Mouse (Mus musculus) adrenal gland, postnatal 10 days (tissue): Measurements from ENCODE around the gene Nthl1. TPM values are rescaled to one million over a fixed set of nuclear protein-coding genes. Genes with fewer than 3 reads are reported as not detected.
A peak's percentile ranks its signal among the peaks of the same experiment; 100 is the strongest.

ENCODE experiments used
- DNase-seq: peaks from one replicate; pipeline ENCODE4 v3.0.0; 2021; ENCODE audit warnings: mixed read lengths
- long read RNA-seq, 2 experiments: library from polyadenylated mRNA; stranded (forward); transcript quantifications; one replicate each; pipeline ENCODE4 v2.0.0; 2021
- total RNA-seq, 2 experiments: library from RNA; stranded (reverse); gene quantifications; 2 replicates each; pipeline ENCODE4 v1.2.3; 2021

Nthl1 gene
- 10 to 100 TPM in 1 of 2 experiments, 1 to 10 TPM in 1; 6.4 to 11.6 TPM for total RNA-seq
- long read RNA-seq, experiment 1, partial matches to known transcripts: 0 of 10 reads
- long read RNA-seq, experiment 1, other reads (novel, unspliced or antisense): 6 of 10 reads
- long read RNA-seq, experiment 2, partial matches to known transcripts: 1 of 6 reads
- long read RNA-seq, experiment 2, other reads (novel, unspliced or antisense): 3 of 6 reads

DNA sequence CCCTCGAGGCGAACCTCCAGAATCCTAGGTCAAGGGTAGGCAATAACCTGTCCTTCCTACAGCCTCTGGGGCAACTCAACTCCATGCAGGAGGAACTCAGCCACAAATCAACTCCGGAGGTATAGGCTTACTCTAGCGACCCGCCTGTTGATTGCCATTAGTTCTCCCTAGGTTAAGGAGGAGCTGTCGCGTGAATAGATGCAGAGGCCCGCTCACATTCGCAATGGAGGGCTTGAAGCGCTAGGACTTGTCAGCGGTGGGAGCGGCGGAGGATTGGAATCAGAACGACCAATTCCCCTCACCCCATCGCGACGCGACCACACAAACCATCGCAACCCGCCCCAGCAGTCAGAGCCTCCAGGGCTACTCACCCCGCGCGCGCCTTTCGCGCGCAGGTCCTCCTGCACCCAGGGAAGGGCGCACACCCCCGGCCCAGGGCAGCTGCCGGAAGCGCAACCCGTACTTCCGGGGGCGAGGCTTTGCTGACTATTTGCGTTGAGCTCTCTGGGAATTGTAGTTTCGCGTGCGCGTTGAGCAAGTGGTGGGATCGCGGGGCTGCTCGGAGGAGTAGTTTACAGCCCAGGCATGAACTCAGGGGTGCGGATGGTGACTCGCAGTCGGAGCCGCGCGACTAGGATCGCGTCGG lies at the start of gene Nthl1, which contains the start of gene Tsc2:
Gene Nthl1, plus strand, starts transcription at position 514 of the 646 bp plus-strand sequence.
Gene Tsc2, minus strand, starts transcription at position 464 of the 646 bp plus-strand sequence.
- peak; percentile 90 for DNase-seq

DNA sequence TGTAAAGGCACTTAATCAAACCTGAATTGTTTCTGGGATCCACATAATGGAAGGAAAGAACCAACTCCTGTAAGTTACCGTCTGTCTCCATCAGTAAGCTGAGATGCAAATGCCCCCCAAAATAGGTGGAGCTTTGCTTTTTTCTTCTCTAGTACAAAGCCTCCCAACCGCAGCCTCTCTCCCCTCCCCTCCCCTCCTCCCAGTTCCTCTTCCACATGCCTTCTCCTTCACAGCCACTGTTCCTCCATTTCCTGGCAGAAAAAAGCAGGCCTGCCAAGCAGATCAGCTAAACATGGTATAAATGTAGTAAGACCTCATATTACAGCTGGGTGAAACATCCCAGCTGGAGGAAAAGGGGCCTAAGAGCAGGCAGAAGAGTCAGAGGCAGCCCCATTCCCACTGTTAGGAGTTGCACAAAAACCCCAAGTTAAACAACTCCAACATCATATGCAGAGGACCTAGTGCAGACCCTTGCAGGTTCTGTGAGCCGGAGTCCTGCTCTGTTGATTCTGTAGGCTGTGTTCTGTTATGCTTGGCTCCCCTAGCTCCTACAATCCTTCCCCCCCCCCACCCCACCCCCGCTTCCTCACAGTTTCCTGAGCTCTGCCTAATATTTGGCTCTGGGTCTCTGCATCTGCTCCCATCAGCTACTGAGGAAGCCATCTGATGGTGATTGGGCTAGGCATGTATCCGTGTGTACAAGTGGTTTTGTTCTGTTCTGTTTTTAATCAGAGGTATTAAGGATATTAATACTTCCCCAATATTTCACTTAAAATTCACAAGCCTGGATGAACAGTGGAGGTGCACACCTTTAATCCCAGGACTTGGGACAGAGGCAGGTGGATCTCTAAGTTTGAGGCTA lies 48.6 kb upstream of the Nthl1 start:
- DNase-seq: no peak

DNA sequence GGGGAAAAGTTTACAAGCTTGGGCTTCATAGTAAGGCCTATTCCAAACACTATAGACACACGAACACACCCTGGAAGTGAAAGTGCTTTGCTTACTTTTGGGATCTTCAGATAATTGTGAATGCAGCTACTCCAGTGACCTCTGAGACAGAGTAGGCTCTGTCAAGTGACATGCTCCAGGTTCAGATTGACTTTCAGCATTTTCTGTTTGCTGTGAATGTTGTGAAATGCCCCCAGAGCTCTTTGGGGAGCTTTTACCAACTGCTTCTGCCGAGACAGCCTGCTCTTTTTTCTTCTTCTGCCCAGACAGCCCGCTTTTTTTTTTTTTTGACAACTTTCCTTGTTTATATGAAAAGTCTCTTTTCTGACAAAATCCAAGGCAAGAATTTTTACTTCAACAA lies 48.0 kb upstream of the Nthl1 start:
- no peak for DNase-seq

DNA sequence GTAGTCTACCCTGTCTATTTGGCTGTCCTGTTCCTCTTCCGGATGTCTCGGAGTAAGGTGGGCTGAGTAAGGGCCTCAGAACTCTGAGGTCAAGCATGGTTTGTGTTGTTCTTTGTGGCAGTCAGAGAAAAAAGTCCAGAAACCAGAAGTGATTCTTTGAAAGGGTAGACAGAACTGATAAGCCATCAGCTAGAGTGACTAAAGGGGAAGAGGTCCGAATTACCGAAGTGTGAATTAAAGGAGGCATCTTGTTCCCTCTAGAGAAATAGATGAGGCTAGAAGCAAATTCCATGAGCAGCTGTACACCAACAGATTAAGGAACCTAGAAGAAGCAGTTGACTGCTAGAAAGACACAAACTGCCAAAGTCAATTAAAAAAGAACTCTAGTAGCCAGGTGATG lies 45.9 kb upstream of the Nthl1 start:
- DNase-seq: no peak

DNA sequence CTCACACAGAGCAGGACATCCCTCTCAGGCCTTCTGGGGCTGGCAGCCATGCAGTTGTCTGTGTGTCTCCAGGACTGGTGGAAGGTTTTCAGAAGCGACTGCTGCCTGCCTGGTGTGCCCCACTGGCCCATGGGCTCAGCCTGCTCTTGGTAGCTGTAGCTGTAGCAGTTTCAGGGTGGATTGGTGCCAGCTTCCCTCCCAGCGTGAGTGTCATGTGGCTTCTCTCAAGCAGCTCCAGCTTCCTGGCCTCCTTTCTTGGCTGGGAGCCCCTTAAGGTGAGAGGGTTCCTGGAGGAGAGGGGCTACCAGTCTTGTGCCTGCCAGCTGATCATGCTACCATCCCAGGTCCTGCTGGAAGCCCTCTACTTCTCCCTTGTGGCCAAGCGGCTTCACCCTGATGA lies 41.5 kb upstream of the Nthl1 start:
- no peak for DNase-seq

DNA sequence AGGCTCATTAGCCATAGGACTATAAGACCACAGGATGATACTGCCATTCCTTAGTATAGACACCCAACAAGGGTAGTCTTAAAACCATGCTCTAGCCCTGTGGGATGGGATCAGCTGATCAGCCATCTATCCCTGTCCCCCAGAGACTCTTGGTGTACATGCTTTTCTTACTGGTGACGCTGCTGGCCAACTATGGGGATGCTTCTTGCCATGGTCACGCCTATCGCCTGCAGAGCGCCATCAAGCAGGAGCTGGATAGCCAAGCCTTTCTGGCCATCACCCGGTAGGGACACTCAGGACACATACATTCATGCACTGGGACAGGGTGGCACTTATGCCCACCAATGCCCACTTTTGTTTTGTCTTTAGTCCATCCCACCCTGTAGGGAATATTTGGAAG lies 40.8 kb upstream of the Nthl1 start:
- DNase-seq: no peak

DNA sequence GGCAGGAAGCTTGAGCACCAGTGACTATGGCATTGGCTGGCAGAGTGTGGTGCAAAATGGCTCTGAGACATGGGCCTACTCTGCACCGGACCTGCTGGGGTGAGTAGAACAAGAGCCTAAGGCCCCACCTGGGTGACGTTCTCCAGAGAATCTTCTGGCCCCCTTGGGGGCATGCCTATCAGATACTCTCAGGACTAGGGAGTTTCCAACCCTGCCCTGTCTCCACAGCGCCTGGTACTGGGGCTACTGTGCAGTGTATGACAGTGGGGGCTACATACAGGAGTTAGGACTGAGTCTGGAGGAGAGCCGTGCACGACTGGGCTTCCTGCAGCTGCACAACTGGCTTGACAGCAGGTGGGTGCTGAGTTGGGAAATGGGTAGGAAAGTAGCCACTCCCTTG lies 39.2 kb upstream of the Nthl1 start:
- no peak for DNase-seq

DNA sequence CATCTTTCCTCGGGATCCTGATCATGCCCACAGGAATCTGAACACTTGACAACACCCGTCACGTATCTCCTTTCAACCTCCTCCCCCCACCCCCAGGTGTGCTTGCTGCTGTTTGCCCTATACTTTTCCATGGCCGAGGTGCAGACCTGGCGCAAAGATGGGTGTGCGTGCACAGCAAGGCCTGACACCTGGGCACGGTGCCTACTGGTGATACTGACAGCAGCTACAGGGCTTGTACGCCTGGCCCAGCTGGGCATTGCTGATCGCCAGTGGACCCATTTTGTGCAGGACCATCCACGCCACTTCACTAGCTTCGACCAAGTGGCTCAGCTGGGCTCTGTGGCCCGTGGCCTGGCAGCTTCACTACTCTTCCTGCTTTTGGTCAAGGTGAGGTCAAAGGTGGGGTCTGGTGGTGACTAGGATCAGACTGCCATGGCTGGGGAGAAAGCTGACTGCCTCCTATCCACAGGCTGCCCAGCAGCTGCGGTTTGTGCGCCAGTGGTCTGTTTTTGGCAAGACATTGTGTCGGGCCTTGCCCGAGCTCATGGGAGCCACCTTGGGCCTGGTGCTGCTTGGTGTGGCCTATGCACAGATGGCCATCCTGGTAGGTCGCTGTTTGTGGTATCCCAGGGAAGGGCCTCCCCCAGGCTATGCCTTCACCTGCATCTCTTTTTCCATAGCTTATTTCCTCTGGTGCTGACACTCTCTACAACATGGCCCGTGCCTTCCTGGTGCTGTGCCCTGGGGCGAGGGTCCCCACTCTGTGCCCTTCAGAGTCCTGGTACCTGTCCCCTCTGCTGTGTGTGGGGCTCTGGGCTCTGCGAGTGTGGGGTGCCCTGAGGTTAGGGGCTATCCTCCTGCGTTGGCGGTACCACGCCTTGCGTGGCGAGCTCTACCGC lies 38.2 kb upstream of the Nthl1 start:
- no peak for DNase-seq

DNA sequence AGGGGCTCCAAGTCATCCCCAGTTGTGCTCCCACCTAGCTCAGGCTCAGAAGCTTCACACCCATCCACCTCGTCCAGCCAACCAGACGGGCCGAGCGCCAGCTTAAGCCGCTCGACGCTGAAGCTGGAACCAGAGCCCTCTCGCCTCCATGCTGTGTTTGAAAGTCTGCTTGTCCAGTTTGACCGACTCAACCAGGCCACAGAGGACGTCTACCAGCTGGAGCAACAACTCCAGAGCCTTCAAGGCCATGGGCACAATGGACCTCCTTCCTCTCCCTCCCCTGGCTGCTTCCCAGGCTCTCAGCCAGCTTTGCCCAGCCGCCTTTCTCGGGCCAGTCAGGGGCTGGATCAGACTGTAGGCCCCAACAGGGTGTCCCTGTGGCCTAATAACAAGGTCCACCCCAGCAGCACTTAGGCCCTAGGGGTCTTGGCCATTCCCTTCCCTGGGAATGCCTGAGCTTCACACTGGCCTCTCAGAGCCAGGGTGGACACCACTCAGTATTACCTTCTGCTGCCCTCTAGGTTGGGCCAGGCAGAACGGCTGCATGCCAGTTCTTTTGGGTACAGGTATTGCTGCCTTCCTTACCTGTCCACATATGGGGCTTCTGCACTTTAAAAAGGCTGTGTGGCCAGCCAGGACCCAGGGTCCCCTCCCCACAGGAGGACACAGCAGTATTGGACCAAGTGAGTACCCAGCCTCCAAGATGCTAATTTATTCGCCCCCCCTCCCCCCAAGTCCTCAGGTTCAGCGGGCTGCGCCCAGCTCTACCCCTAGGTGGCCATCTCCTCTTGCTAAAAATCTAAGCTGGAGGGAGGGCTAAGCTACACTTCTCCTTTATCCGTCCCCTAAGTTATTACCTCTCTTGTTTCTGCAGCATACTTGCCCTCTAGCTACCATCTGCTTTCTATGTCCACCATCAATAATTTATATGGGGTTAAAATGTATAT lies 37.1 kb upstream of the Nthl1 start:
- DNase-seq: peak; percentile 29

DNA sequence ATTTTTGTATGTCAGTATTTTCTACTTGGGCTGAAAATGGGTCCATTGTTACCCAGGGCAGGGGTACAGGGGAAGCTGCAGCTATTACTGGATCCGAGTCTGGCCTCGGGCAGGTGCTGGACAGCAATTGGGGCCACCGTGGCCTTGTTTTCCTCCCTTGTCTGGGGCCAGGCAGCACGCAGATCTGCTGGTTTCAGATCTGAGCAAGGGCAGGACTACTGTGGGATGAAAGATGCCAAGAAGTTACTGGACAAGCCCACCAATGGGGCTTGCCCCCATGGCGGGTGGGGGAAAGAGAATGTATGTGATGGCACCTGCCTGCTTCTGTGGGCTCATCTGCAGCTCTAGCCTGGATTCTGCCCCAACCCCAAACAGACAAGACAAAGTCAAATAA lies 36.4 kb upstream of the Nthl1 start:
- DNase-seq: no peak

DNA sequence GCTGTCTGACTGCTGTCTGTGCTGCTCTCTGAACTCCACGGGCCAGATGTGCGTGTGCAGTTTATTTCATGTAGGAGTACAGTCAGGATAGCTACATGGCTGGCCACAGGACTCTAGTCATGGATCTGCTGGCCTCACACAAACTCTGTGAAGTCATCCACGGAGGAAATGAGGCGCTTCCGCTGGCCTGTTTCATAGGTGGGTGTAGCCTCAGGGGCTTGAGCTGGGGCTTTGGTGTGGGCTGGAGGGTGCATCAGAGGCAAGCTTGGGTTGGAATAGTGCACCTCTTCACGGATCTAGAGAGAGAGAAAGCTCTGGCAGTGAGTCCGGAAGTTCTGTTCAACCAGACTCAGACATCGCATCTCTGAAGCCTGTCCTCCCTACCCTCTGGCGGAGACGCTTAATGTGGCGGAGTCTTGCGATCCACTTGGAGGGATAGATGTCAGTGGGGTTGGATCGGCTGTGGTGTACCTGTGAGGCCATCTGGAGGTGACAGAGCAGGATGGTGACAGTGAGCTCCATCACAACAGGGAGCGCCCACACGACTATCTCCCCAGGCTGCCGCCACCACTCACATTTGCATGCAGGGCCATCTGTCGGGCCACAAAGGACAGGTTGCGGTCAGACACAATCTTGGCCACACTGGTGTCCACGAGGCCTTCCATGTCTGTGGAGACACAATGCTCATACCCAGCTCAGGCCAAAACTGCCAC lies 35.9 kb upstream of the Nthl1 start:
- DNase-seq: no peak

DNA sequence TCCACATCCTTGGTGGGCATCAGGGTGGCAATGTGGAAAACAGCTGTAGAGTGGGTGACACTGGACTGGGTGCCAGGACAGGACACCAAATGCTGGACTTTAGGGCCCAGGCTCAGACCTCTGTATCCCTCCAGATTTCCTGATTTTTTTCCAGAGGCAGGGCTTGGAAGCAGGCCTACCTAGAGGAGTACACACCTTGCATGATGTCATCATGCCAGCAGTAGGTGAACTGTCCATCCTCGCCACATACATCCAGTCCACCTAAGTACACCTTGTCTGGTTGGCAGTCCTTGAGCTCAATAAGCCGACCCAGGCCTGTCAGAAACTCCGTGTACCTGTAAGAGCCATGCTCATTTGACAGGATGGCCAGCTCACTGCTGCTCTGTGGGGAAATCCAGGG lies 34.5 kb upstream of the Nthl1 start:
- no peak for DNase-seq

DNA sequence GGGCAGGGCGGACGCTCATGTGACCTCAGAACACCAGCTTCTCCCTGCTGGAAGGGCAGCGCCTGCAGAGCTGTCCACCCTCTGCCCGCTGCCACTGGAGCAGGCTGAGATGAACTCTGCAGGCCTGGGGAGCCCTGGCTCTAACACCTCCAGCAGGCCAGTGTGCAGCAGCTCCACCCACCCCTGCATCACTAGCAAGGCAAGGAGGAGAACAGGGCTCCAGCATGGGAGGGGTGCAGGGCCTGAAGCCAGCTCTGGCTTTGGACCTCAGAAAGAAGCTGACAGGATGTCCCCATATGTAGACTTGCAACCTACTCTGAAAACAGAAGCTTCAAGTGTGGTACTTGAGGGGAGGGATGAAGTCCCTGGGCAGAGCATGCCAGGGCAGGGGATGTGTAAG lies 32.0 kb upstream of the Nthl1 start:
- no peak for DNase-seq

DNA sequence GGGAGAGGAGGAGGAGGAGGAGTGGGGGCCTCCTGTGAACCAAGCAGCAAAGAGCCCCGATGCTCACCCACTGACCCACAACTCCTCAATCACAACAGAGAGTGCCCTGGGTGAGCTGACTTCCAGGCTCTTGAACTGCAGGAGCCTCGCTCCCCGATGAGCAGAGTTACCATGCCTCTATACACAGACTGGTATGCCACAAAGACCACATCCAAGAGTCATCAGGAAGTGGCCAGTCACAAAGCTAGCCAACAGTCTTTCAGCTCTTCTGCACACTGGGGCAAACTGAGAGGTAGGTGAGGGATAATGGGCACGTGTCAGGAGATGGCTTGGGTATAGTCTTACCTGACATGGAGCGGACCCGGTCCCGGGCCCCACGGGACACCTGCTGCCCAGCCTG lies 28.5 kb upstream of the Nthl1 start:
- no peak for DNase-seq

DNA sequence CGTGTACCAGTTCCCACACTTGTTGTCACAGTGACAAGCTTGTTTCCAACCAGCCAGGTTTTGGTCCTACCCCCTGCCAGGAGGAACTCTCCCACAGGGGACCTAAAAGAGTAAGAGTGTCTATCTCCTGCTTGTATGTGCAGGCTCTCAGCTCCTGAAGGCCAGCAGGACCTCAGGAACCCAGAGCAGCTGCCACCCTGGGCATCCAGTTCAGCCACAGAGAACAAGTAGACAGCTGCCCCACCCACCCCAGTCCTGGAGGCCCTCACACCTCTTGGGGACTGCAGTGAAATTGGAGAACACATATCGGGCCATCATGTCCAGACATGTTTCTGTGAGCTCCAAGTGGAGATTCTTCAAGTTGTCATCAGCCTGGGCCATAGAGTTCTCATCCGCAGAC lies 27.9 kb upstream of the Nthl1 start:
- no peak for DNase-seq

DNA sequence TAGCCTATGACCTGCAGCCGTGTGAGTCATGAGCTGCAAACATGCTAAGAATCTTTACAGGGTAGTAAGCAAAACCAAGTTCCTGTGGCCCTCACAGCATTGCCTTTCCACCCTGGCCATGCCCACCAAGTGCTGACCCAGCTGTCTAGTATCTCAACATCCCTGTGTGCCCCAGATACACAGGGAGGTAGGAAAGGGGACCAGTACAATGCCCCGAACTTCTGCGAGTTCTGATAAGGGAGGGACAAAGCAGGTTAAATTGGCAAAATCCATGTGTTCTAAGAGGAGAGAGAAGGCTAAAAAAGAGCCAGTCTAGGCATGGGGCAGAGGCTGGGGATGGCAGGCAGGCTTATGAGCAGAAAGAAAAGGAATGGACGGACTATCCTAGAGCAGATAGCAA lies 24.1 kb upstream of the Nthl1 start:
- no peak for DNase-seq

DNA sequence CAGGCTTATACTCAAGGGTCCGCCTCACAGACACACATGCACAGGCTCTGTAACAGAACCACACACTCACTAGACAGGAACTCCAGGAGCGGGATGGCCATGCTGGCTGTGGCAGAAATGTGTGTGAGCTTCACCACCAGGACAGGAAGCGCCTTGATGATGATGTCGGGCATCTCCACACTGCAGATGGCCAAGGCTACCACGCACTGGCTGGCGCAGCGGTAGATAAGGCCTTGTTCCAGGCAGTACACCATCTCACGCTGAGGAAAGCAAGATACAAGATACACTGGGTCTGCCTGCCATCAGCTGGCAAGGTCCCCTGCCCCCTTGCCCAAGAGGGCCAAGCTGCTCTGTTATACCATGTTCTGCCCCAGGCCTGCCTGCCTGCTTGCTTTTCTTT lies 23.6 kb upstream of the Nthl1 start:
- no peak for DNase-seq

DNA sequence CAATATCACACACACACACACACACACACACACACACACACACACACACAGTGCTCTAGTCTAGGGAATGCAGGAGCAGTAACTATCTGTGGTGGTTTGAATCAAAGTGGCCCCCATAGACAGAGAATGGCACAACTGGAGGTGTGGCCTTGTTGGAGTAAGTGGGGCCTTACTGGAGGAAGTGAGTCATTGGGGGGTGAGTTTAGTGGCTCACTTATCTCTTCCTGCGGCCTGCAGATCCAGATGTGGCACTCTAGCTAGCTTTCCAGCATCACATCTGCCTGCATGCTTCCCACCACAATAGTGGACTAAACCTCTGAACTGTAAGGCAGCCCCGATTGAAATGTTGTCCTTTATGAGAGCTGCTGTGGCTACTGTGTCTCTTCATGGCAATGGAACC lies 21.8 kb upstream of the Nthl1 start:
- no peak for DNase-seq

DNA sequence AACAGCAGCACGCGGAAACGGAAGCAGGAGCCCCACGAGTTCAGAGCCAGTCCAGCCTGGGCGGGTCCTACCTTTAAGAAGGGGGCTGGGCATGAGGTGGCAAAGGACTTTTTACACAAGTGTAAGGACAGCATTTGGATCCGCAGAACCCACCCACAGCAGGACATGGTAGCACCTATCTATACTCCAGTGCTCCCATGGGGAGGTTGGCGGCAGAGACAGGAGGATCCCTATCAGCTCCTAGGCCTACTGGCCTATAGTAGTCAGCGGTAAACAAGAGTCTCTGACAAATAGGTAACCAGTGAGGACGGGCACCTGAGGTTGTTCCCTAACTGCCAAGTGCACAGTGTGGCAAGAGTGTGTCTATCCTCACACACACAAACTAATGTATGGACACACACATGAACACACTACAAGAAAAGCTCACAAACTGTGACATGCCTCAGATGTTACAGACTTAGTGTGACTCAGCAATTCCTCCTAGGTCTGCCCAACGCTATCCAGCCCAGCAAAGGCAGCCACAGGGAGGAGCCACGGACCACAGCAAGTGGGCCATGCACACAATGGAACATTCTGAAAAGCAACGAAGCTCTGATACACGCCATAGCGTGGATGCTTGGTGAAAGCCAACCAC lies 14.8 kb upstream of the Nthl1 start:
- no peak for DNase-seq

DNA sequence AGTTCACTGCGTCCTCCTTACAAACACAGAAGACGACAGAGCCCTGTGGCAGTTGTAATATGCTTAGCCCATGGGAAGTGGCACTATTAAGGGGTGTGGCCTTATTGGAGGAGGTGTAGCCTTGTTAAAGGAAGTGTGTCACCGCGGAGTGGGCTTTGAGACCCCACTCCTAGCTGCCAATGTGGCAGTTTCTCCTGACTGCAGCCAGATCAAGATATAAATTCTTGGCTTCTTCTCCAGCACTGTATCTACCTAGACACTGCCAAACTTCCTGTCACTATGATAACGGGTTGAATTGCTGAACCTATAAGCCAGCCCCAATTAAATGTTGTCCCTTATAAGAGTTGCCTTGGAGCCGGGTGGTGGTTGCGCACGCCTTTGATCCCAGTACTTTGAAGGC lies 7.0 kb upstream of the Nthl1 start:
- DNase-seq: no peak
